Mouse (Mus musculus): ENCODE measurements at regions not wholly inside any gene's neighbourhood (a gene's known extent, or its start where the extent isn't known, plus 50 kb on each side); places are given as distances from the start of the nearest gene placed in this dataset.
"Not testable (repeated sequence)": the region's sequence is repeated elsewhere in the genome, so short reads cannot be mapped to it uniquely, and the experiment has no call there.

- H3K4me3 ChIP-seq (ENCODE audit: low read depth, low read length); H3K9me3 ChIP-seq (ENCODE audit: low read length); H3K27me3 ChIP-seq (ENCODE audit: insufficient read depth, low read length); H3K9ac ChIP-seq; H3K36me3 ChIP-seq (ENCODE audit: insufficient read depth); DNase-seq; H3K4me2 ChIP-seq (ENCODE audit: low read depth); ATAC-seq; H3K4me1 ChIP-seq (ENCODE audit: insufficient read depth); H3K27ac ChIP-seq (ENCODE audit: low read depth, low read length): not testable (repeated sequence)
- 66% methylated on average over 2 of the region's 2 CpGs for WGBS
Observed at GRCm38 (mm10) chr3:110880472-110880871, 629.7 kb upstream of the Prmt6 start.

GRCm38 (mm10) chr3:110865989-110866388, 615.2 kb upstream of the Prmt6 start:
- no peaks in the 10 kb centered on the region for H3K9me3 ChIP-seq (ENCODE audit: low read length)
- peak; percentile 39 for TF ChIP-seq CTCF (IDR thresholded peaks at IDR 0.05; ENCODE audit: low read depth)
- no peaks in the 10 kb centered on the region for H3K4me1 ChIP-seq (ENCODE audit: insufficient read depth)
- no peak overlapping the region for H3K27ac ChIP-seq (ENCODE audit: low read depth, low read length)
- no peak overlapping the region for H3K4me3 ChIP-seq (ENCODE audit: low read depth, low read length)
- H3K36me3 ChIP-seq (ENCODE audit: insufficient read depth): no peaks in the 10 kb centered on the region
- no peak overlapping the region for H3K9ac ChIP-seq
- H3K4me2 ChIP-seq (ENCODE audit: low read depth): no peak overlapping the region
- DNase-seq: peak; percentile 18
- H3K27me3 ChIP-seq (ENCODE audit: insufficient read depth, low read length): no peaks in the 10 kb centered on the region
- 72% methylated on average over 1 of the region's 1 CpGs for WGBS
- no peak for ATAC-seq

GRCm38 (mm10) chr3:110847222-110847621, 596.4 kb upstream of the Prmt6 start:
- no peak overlapping the region for H3K9ac ChIP-seq
- no peak for TF ChIP-seq CTCF (IDR thresholded peaks at IDR 0.05; ENCODE audit: low read depth)
- DNase-seq (no peak), ATAC-seq (no peak)
- H3K27me3 ChIP-seq (ENCODE audit: insufficient read depth, low read length): no peaks in the 10 kb centered on the region
- H3K4me2 ChIP-seq (ENCODE audit: low read depth): no peak overlapping the region
- H3K27ac ChIP-seq (ENCODE audit: low read depth, low read length): no peak overlapping the region
- H3K9me3 ChIP-seq (ENCODE audit: low read length): no peaks in the 10 kb centered on the region
- H3K4me3 ChIP-seq (ENCODE audit: low read depth, low read length): no peak overlapping the region
- no peaks in the 10 kb centered on the region for H3K36me3 ChIP-seq (ENCODE audit: insufficient read depth)
- no peaks in the 10 kb centered on the region for H3K4me1 ChIP-seq (ENCODE audit: insufficient read depth)
- 85% methylated on average over 2 of the region's 2 CpGs for WGBS

DNA sequence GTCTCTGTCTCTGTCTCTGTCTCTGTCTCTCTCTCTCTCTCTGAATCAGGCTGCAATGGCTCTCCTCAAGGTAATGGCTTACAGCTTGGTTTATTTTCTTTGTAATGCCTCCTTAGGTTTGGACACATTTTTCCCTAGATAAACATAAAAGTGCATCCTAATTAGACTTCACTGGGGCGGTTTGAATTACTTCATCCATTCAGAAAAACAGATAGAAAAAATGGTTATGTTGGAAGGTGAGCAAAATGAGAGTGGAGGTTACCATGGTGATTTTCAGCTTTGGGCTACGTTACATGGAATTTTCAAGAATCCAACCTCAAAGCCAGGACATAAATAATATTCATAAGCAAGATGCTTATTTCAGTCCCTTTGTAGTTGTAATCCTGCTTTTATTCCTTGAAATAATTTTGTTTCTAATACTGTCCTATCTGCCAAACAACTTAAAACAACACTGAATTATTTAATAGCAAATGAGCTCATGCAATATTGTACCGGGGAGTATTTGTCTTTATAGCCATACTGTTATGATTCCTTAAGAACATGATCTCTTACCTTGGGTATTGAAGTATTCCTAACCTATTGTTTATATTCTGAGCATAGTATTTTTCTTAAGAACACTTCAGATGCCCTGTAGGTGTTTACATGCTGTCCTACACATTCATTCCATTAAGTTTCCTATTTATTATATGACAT, 570.1 kb upstream of the Prmt6 start:
- ATAC-seq: no peak

DNA sequence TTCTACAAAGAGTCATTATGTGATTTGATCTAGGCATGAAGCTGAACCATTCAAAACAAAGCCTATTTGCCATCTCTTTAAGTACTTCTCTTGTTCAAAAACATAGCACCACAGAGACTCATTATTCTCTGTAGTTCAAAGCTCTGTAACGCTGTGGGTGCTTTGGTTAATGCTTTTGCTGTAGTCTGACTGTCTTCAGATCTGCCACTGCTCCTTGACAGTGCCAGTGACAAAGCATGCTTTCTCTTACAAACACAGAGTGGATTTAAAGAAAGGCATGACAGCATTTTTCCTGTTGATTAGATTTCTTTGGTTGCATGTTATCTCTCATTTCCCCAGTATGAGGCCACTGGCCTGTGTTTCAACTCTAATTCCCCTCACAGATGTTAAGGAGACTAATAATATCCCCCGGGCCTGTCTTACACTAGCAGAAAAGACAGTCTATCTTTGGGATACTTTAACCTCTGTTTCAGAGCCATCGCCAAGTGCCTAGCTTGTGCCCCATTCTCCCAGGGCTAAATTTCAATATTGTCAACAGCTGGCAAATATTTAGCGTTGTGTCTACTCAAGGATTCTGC, 538.3 kb upstream of the Prmt6 start:
- Histone ChIP-seq H3K4me3 (ENCODE audit: low read depth, low read length) (no peak overlapping the region), H3K9me3 (ENCODE audit: low read length) (no peaks in the 10 kb centered on the region), H3K27ac (ENCODE audit: low read depth, low read length) (no peak overlapping the region), H3K9ac (no peak overlapping the region), H3K27me3 (ENCODE audit: insufficient read depth, low read length) (no peaks in the 10 kb centered on the region), H3K4me2 (ENCODE audit: low read depth) (no peak overlapping the region), H3K4me1 (ENCODE audit: insufficient read depth) (no peaks in the 10 kb centered on the region), H3K36me3 (ENCODE audit: insufficient read depth) (no peaks in the 10 kb centered on the region)
- ATAC-seq: peak; percentile 34; the same call in 1 of the 2 replicates
- DNase-seq: no peak
- WGBS: 25% methylated on average over 4 of the region's 4 CpGs
- TF ChIP-seq CTCF (IDR thresholded peaks at IDR 0.05; ENCODE audit: low read depth): no peak

More for the DNA sequence above, 570.1 kb upstream of the Prmt6 start:
- no peak for TF ChIP-seq CTCF (IDR thresholded peaks at IDR 0.05; ENCODE audit: low read depth)
- Histone ChIP-seq H3K36me3 (ENCODE audit: insufficient read depth) (no peaks in the 10 kb centered on the region), H3K9ac (no peak overlapping the region), H3K4me2 (ENCODE audit: low read depth) (no peak overlapping the region), H3K27me3 (ENCODE audit: insufficient read depth, low read length) (no peaks in the 10 kb centered on the region), H3K4me1 (ENCODE audit: insufficient read depth) (no peaks in the 10 kb centered on the region), H3K4me3 (ENCODE audit: low read depth, low read length) (no peak overlapping the region), H3K9me3 (ENCODE audit: low read length) (no peaks in the 10 kb centered on the region), H3K27ac (ENCODE audit: low read depth, low read length) (no peak overlapping the region)
- WGBS: 51% methylated on average over 3 of the region's 3 CpGs
- peak; percentile 29 for DNase-seq

DNA sequence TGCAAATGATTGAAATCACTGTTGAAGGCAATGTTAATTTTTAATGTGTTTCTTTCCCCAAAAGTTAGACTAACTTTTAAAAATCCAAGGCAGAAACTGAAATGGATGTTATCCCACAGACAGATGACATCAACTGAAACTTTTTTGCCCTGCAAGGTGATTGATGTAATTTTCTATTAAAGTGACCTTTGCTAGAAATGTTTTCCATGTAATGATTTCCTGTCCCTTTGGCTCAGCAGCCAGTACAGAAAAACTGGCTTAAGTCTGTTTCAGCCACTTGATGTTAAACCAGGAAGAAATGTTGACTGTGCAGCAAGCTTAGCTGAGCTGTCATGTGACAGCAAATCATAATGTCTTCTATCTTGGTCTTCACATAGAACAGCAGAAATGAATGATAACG, 504.5 kb upstream of the Prmt6 start:
- H3K27me3 ChIP-seq (ENCODE audit: insufficient read depth, low read length): no peaks in the 10 kb centered on the region
- H3K9ac ChIP-seq: no peak overlapping the region
- no peak for DNase-seq
- no peak overlapping the region for H3K4me3 ChIP-seq (ENCODE audit: low read depth, low read length)
- no peak for ATAC-seq
- no peaks in the 10 kb centered on the region for H3K9me3 ChIP-seq (ENCODE audit: low read length)
- 98% methylated on average over 1 of the region's 1 CpGs for WGBS
- no peaks in the 10 kb centered on the region for H3K36me3 ChIP-seq (ENCODE audit: insufficient read depth)
- no peak overlapping the region for H3K4me2 ChIP-seq (ENCODE audit: low read depth)
- no peak for TF ChIP-seq CTCF (IDR thresholded peaks at IDR 0.05; ENCODE audit: low read depth)
- H3K27ac ChIP-seq (ENCODE audit: low read depth, low read length): no peak overlapping the region
- no peaks in the 10 kb centered on the region for H3K4me1 ChIP-seq (ENCODE audit: insufficient read depth)

DNA sequence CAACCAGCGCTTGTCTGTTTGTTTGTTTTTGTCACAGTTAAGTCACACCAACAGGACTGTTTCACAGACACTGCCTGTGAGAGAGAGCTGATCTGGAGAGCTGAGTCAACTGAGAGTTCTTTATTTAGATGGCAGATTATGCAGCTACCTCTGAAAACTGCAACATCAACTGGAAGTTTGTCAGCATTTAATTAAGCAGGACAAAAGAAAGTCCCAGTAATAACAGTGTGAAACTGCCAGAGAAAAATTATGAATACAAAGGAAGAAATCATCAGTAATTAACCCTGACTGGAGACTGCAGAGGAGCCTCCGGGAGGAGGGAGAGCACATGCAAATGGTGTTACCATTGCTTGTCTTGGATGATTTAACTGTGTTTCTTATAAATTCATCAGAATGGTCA, 495.5 kb upstream of the Prmt6 start:
- peak; percentile 59; the same call in 1 of the 2 replicates for ATAC-seq
- 24% methylated on average over 2 of the region's 2 CpGs for WGBS

More for the DNA sequence above, 495.5 kb upstream of the Prmt6 start:
- peak; percentile 5 for DNase-seq
- no peaks in the 10 kb centered on the region for H3K4me1 ChIP-seq (ENCODE audit: insufficient read depth)
- H3K27ac ChIP-seq (ENCODE audit: low read depth, low read length): no peak overlapping the region
- H3K9me3 ChIP-seq (ENCODE audit: low read length): no peaks in the 10 kb centered on the region
- no peak for TF ChIP-seq CTCF (IDR thresholded peaks at IDR 0.05; ENCODE audit: low read depth)
- H3K27me3 ChIP-seq (ENCODE audit: insufficient read depth, low read length): no peaks in the 10 kb centered on the region
- H3K4me3 ChIP-seq (ENCODE audit: low read depth, low read length): no peak overlapping the region
- no peaks in the 10 kb centered on the region for H3K36me3 ChIP-seq (ENCODE audit: insufficient read depth)
- H3K9ac ChIP-seq: no peak overlapping the region
- no peak overlapping the region for H3K4me2 ChIP-seq (ENCODE audit: low read depth)
